Mouse (Mus musculus) hindbrain, embryonic 14.5 days (tissue): ENCODE measurements at regions not wholly inside any gene's neighbourhood (a gene's known extent, or its start where the extent isn't known, plus 50 kb on each side); places are given as distances from the start of the nearest gene placed in this dataset.

Source experiments
- ATAC-seq: fragments of 200-750 bp; cut with Nextera tagmentation; 2 replicates; pipeline ENCODE4 v1.8.0; 2017; ENCODE audit warnings: moderate number of reproducible peaks, mild to moderate bottlenecking, moderate TSS enrichment, moderate library complexity; ENCODE audit not compliant: low FRiP score
- DNase-seq: peaks from one replicate; pipeline ENCODE4 v3.0.0-alpha.2; 2015; ENCODE audit warnings: low spot score
- H3K27ac ChIP-seq: fragments of 300-500 bp; sonication (generic); 2 replicates; pipeline ENCODE4 v1.5.1; 2014; ENCODE audit warnings: mild to moderate bottlenecking, moderate library complexity
- H3K27me3 ChIP-seq: fragments of 300-500 bp; sonication (generic); 2 replicates; pipeline ENCODE4 v1.6.1; 2014; ENCODE audit warnings: mild to moderate bottlenecking, low read length, mixed read lengths; ENCODE audit not compliant: control insufficient read depth, insufficient read depth
- H3K36me3 ChIP-seq: fragments of 300-500 bp; sonication (generic); replicated peaks from 2 replicates; pipeline ENCODE4 v1.6.1; 2014; ENCODE audit not compliant: control insufficient read depth, insufficient read depth
- H3K4me1 ChIP-seq: fragments of 300-500 bp; sonication (generic); replicated peaks from 2 replicates; pipeline ENCODE4 v1.6.1; 2014; ENCODE audit warnings: antibody characterized with exemption, low read length, mixed read lengths; ENCODE audit not compliant: control insufficient read depth, insufficient read depth
- H3K4me2 ChIP-seq: fragments of 300-500 bp; sonication (generic); replicated peaks from 2 replicates; pipeline ENCODE4 v1.6.1; 2014; ENCODE audit warnings: mild to moderate bottlenecking, moderate library complexity
- H3K4me3 ChIP-seq: fragments of 300-500 bp; sonication (generic); replicated peaks from 2 replicates; pipeline ENCODE4 v1.5.1; 2014; ENCODE audit warnings: mild to moderate bottlenecking, low read length
- H3K9ac ChIP-seq: fragments of 300-500 bp; sonication (generic); 2 replicates; pipeline ENCODE4 v1.6.1; 2014
- H3K9me3 ChIP-seq: fragments of 300-500 bp; sonication (generic); 2 replicates; pipeline ENCODE4 v1.6.1; 2016; ENCODE audit warnings: low read length; ENCODE audit not compliant: control insufficient read depth
- WGBS: fragments of 180-500 bp; shearing (Covaris S2); extraction: QIAGEN DNeasy Blood & Tissue Kit; methylation state at CpG from one replicate; pipeline ENCODE4 v1.1.7; 2014; 5-methylcytosine and 5-hydroxymethylcytosine counted together

GRCm38 (mm10) chr15:61563347-61563746, 640.5 kb upstream of the A1bg start:
- H3K36me3 ChIP-seq = no peaks in the 10 kb centered on the region
- no peak overlapping the region for H3K9ac ChIP-seq
- H3K4me3 ChIP-seq = no peak overlapping the region
- DNase-seq (no peak), ATAC-seq (no peak)
- H3K4me1 ChIP-seq = no peaks in the 10 kb centered on the region
- H3K27ac ChIP-seq = no peak overlapping the region
- H3K27me3 ChIP-seq = no peaks in the 10 kb centered on the region
- H3K9me3 ChIP-seq = no peaks in the 10 kb centered on the region
- H3K4me2 ChIP-seq = no peak overlapping the region

DNA sequence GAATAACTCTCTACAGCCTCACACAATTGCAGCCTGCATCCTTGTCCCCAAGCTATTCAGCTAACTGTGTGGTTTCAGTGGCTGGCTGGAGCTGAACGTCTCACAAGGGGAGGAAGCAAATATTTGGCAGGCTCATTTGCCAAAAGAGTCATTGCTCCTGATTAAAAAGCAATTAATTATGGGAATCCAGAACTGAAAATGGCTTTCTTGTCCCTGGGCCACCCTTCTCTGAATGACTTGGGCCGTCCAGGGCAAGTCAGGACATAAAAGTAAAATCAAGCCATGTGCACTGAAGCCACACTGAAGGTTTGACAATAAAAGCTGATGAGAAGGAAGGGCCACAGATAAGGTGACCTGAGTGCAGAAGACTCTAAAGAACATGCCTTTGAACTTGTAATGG, 639.4 kb upstream of the A1bg start:
- Histone ChIP-seq H3K27me3 (no peaks in the 10 kb centered on the region), H3K4me2 (no peak overlapping the region), H3K4me1 (no peaks in the 10 kb centered on the region), H3K9me3 (no peaks in the 10 kb centered on the region), H3K9ac (no peak overlapping the region), H3K4me3 (no peak overlapping the region), H3K36me3 (no peaks in the 10 kb centered on the region), H3K27ac (no peak overlapping the region)
- no peak for ATAC-seq
- no peak for DNase-seq
- WGBS = 29% methylated on average over 2 of the region's 2 CpGs

DNA sequence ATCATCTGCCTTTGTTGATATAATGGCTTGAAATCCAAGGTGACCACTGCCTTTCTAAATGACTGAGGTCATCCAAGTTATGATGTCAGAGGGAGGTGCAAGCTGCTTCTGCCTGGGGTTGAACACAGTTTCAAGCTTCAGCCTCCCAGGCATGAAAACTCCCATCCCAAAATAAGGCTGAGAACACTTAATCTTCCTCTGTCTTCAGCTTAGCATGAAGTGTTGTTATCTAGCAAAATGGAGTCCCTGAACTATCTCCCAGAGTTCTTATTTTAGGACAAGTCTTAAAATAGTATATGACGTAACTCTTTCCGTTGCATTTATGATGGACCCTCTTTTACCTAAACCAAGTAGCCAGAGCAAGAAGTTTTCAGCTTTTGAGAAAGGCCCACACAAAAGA, 631.1 kb upstream of the A1bg start:
- DNase-seq (no peak), ATAC-seq (no peak)
- Histone ChIP-seq H3K4me2 (no peak overlapping the region), H3K27me3 (no peaks in the 10 kb centered on the region), H3K36me3 (no peaks in the 10 kb centered on the region), H3K4me3 (no peak overlapping the region), H3K27ac (no peak overlapping the region), H3K9me3 (no peaks in the 10 kb centered on the region), H3K4me1 (no peaks in the 10 kb centered on the region), H3K9ac (no peak overlapping the region)
- WGBS = 98% methylated on average over 2 of the region's 2 CpGs

DNA sequence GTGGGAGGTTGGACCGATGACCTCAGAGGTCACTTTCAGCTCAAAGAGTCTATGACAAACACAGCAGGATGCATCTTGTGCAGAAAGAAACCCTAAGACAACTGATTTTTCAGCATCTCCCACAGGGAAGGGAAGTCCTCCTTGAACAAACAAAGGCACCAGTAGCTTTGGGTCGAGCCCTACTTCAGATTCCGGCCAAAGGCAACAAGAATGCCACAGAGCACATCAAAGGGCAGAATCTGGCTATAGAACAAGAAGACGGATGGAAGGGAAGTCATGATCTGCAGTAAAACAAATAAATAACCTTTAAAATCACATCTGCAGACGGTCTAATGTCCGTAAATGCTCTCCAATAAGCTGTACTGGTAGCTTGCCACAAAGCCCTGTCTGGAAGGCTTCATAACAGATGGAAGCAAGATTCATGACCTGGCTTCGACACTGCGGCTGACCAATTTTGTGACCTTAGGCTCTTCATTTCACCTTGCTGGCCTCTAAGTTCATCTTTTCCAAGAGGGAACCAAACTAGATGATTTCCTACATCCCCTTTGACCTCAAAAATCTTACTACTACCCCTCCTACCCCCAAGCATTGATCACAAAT, 630.4 kb upstream of the A1bg start:
- no peak overlapping the region for H3K4me2 ChIP-seq
- no peaks in the 10 kb centered on the region for H3K9me3 ChIP-seq
- ATAC-seq = no peak
- no peaks in the 10 kb centered on the region for H3K36me3 ChIP-seq
- no peaks in the 10 kb centered on the region for H3K27me3 ChIP-seq
- no peak overlapping the region for H3K4me3 ChIP-seq
- DNase-seq = no peak
- H3K4me1 ChIP-seq = no peaks in the 10 kb centered on the region
- H3K27ac ChIP-seq = no peak overlapping the region
- 26% methylated on average over 8 of the region's 8 CpGs for WGBS
- no peak overlapping the region for H3K9ac ChIP-seq

- no peak overlapping the region for H3K4me2 ChIP-seq
- H3K4me1 ChIP-seq = no peaks in the 10 kb centered on the region
- H3K27ac ChIP-seq = no peak overlapping the region
- H3K27me3 ChIP-seq = no peaks in the 10 kb centered on the region
- H3K9ac ChIP-seq = no peak overlapping the region
- WGBS = 90% methylated on average over 5 of the region's 5 CpGs
- no peak overlapping the region for H3K4me3 ChIP-seq
- no peaks in the 10 kb centered on the region for H3K9me3 ChIP-seq
- no peak for ATAC-seq
- no peaks in the 10 kb centered on the region for H3K36me3 ChIP-seq
- DNase-seq = no peak
Measured at GRCm38 (mm10) chr15:61551206-61551605, 628.4 kb upstream of the A1bg start.

- H3K27ac ChIP-seq = no peak overlapping the region
- no peak for ATAC-seq
- no peaks in the 10 kb centered on the region for H3K27me3 ChIP-seq
- H3K4me2 ChIP-seq = no peak overlapping the region
- H3K4me3 ChIP-seq = no peak overlapping the region
- no peak overlapping the region for H3K9ac ChIP-seq
- no peaks in the 10 kb centered on the region for H3K4me1 ChIP-seq
- no peaks in the 10 kb centered on the region for H3K36me3 ChIP-seq
- no peaks in the 10 kb centered on the region for H3K9me3 ChIP-seq
- 83% methylated on average over 4 of the region's 4 CpGs for WGBS
- DNase-seq = no peak
Measured at GRCm38 (mm10) chr15:61548400-61548799, 625.6 kb upstream of the A1bg start.

- Histone ChIP-seq H3K36me3 (no peaks in the 10 kb centered on the region), H3K27me3 (no peaks in the 10 kb centered on the region), H3K4me3 (no peak overlapping the region), H3K27ac (no peak overlapping the region), H3K4me2 (no peak overlapping the region), H3K4me1 (no peaks in the 10 kb centered on the region), H3K9ac (no peak overlapping the region), H3K9me3 (no peaks in the 10 kb centered on the region)
- ATAC-seq (no peak), DNase-seq (no peak)
- WGBS = 83% methylated on average over 3 of the region's 3 CpGs
Measured at GRCm38 (mm10) chr15:61546608-61547007, 623.8 kb upstream of the A1bg start.

DNA sequence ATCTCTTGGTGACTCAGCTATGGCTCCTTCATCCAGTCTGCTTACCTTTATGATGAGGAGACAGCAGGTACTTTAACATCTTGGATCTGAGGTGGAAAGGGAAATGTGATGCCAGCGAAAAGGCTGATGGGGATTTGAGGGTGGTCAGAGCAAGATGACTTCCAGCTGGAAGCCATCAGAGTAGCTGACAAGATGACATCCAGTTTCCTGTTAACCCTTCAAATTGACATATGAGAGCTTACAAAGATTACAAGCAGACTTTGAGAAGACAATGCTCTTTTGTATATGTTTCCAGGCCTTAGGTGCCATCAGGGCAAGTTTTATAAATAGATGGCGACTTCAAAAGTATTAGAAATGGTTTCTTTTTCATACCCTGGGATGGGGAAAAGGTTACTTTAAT, 621.3 kb upstream of the A1bg start:
- H3K4me1 ChIP-seq = no peaks in the 10 kb centered on the region
- no peak overlapping the region for H3K9ac ChIP-seq
- no peak overlapping the region for H3K27ac ChIP-seq
- no peak for ATAC-seq
- no peaks in the 10 kb centered on the region for H3K27me3 ChIP-seq
- DNase-seq = no peak
- H3K4me2 ChIP-seq = no peak overlapping the region
- WGBS = 77% methylated on average over 2 of the region's 2 CpGs
- no peak overlapping the region for H3K4me3 ChIP-seq
- no peaks in the 10 kb centered on the region for H3K36me3 ChIP-seq
- no peaks in the 10 kb centered on the region for H3K9me3 ChIP-seq

DNA sequence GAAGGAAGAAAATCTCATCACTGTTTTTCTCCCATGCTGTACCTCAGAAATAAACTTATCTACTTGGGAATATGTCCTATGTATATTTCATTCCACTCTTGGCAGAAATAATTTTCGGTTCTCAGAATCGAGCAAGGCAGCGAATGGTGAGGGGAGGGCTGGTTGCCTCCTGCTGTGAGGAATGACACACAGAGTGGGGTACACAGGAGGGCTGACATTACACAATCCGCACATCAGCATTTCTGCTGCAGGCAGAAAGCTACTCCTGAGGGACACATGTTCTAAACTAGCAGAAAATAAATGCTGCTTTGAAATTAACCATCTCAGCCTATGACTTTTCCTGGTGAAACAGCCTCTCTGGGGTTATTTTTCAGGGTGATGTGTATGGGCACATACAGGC, 618.8 kb upstream of the A1bg start:
- DNase-seq = no peak
- H3K27me3 ChIP-seq = no peaks in the 10 kb centered on the region
- no peaks in the 10 kb centered on the region for H3K9me3 ChIP-seq
- no peaks in the 10 kb centered on the region for H3K36me3 ChIP-seq
- 54% methylated on average over 4 of the region's 4 CpGs for WGBS
- no peak overlapping the region for H3K9ac ChIP-seq
- H3K27ac ChIP-seq = no peak overlapping the region
- H3K4me3 ChIP-seq = no peak overlapping the region
- H3K4me2 ChIP-seq = no peak overlapping the region
- ATAC-seq = peak; percentile 65; the same call in 1 of the 2 replicates
- H3K4me1 ChIP-seq = no peaks in the 10 kb centered on the region

GRCm38 (mm10) chr15:61540753-61541421, 618.1 kb upstream of the A1bg start:
- Histone ChIP-seq H3K9ac (no peak overlapping the region), H3K4me1 (no peaks in the 10 kb centered on the region), H3K4me3 (no peak overlapping the region), H3K9me3 (no peaks in the 10 kb centered on the region), H3K36me3 (no peaks in the 10 kb centered on the region), H3K4me2 (no peak overlapping the region), H3K27ac (no peak overlapping the region), H3K27me3 (no peaks in the 10 kb centered on the region)
- WGBS = 77% methylated on average over 10 of the region's 10 CpGs
- no peak for ATAC-seq
- no peak for DNase-seq
